Mouse (Mus musculus) liver, embryonic 16.5 days (tissue): ENCODE data around the gene Gm17409. TPM values are rescaled to one million over a fixed set of nuclear protein-coding genes. Genes with fewer than 3 reads are reported as not detected.

Experiments used
- ATAC-seq: fragments of 200-750 bp; cut with Nextera tagmentation; 2 replicates; pipeline ENCODE4 v1.8.0; 2017; ENCODE audit warnings: low read depth, mild to moderate bottlenecking, moderate number of reproducible peaks, moderate library complexity
- H3K27ac ChIP-seq: fragments of 300-500 bp; sonication (generic); 2 replicates; pipeline ENCODE4 v1.5.1; 2014; ENCODE audit warnings: mild to moderate bottlenecking, low read length
- H3K27me3 ChIP-seq: fragments of 300-500 bp; sonication (generic); 2 replicates; pipeline ENCODE4 v1.6.1; 2014; ENCODE audit warnings: low read depth, low read length, mixed read lengths; ENCODE audit not compliant: control insufficient read depth, insufficient read depth
- H3K36me3 ChIP-seq: fragments of 300-500 bp; sonication (generic); 2 replicates; pipeline ENCODE4 v1.6.1; 2014; ENCODE audit warnings: mild to moderate bottlenecking; ENCODE audit not compliant: control insufficient read depth, insufficient read depth
- H3K4me1 ChIP-seq: fragments of 300-500 bp; sonication (generic); 2 replicates; pipeline ENCODE4 v1.6.1; 2014; ENCODE audit warnings: low read depth, low read length, mixed read lengths; ENCODE audit not compliant: control insufficient read depth
- H3K4me2 ChIP-seq: fragments of 300-500 bp; sonication (generic); 2 replicates; pipeline ENCODE4 v1.6.1; 2014; ENCODE audit warnings: low read depth, low read length, mixed read lengths
- H3K4me3 ChIP-seq: fragments of 300-500 bp; sonication (generic); 2 replicates; pipeline ENCODE4 v1.5.1; 2014; ENCODE audit warnings: low read depth, mild to moderate bottlenecking, low read length
- H3K9ac ChIP-seq: fragments of 300-500 bp; sonication (generic); 2 replicates; pipeline ENCODE4 v1.6.1; 2014; ENCODE audit warnings: low read depth, low read length
- H3K9me3 ChIP-seq: fragments of 300-500 bp; sonication (generic); replicated peaks from 2 replicates; pipeline ENCODE4 v1.6.1; 2016; ENCODE audit warnings: low read length; ENCODE audit not compliant: control insufficient read depth
- WGBS: fragments of 180-500 bp; shearing (Covaris S2); extraction: QIAGEN DNeasy Blood & Tissue Kit; methylation state at CpG from one replicate; pipeline ENCODE4 v1.1.7; 2014; ENCODE audit not compliant: insufficient replicate concordance; 5-methylcytosine and 5-hydroxymethylcytosine counted together
- polyA plus RNA-seq: library from polyadenylated mRNA; unstranded; fragments of >200 nt; fragmentation: Nextera tagmentation; extraction: Ambion mirVana; gene quantifications from 2 replicates; pipeline ENCODE4 v1.2.1, GENCODE M21; 2015

Gene Gm17409
- polyA plus RNA-seq, 1 experiment from 2014 or later = not detected

DNA sequence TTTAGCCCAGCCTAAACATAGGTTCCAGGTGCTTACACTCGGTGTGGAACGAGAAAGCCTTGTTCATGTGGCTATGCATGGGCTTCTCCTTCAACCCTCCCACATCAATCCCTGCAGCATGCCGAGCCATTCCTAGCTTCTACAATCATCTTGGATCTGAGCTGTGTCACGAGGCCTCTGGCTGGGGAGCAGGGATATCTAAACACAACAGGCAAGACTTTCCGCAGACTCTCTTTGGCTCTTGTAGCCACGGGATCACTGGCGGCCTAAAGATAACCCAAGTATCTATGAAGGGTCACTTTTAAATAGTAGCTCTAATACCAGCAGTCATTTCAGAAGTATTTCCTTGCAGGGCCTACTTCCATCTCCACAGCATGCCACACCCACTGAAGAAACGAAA lies 18.5 kb downstream of the Gm17409 start:
- H3K9ac ChIP-seq = no peak overlapping the region
- no peak for ATAC-seq
- 67% methylated on average over 8 of the region's 8 CpGs for WGBS
- H3K27me3 ChIP-seq = no peaks in the 10 kb centered on the region
- H3K36me3 ChIP-seq = no peaks in the 10 kb centered on the region
- H3K9me3 ChIP-seq = no peaks in the 10 kb centered on the region
- no peak overlapping the region for H3K4me2 ChIP-seq
- no peak overlapping the region for H3K27ac ChIP-seq
- H3K4me1 ChIP-seq = no peaks in the 10 kb centered on the region
- H3K4me3 ChIP-seq = no peak overlapping the region

- H3K27ac ChIP-seq = no peak overlapping the region
- no peak for ATAC-seq
- 66% methylated on average over 9 of the region's 9 CpGs for WGBS
- H3K36me3 ChIP-seq = no peaks in the 10 kb centered on the region
- H3K27me3 ChIP-seq = no peaks in the 10 kb centered on the region
- no peaks in the 10 kb centered on the region for H3K9me3 ChIP-seq
- no peak overlapping the region for H3K9ac ChIP-seq
- H3K4me3 ChIP-seq = no peak overlapping the region
- H3K4me1 ChIP-seq = no peaks in the 10 kb centered on the region
- no peak overlapping the region for H3K4me2 ChIP-seq
Observed at GRCm38 (mm10) chr2:58489275-58489674, 19.4 kb downstream of the Gm17409 start.

DNA sequence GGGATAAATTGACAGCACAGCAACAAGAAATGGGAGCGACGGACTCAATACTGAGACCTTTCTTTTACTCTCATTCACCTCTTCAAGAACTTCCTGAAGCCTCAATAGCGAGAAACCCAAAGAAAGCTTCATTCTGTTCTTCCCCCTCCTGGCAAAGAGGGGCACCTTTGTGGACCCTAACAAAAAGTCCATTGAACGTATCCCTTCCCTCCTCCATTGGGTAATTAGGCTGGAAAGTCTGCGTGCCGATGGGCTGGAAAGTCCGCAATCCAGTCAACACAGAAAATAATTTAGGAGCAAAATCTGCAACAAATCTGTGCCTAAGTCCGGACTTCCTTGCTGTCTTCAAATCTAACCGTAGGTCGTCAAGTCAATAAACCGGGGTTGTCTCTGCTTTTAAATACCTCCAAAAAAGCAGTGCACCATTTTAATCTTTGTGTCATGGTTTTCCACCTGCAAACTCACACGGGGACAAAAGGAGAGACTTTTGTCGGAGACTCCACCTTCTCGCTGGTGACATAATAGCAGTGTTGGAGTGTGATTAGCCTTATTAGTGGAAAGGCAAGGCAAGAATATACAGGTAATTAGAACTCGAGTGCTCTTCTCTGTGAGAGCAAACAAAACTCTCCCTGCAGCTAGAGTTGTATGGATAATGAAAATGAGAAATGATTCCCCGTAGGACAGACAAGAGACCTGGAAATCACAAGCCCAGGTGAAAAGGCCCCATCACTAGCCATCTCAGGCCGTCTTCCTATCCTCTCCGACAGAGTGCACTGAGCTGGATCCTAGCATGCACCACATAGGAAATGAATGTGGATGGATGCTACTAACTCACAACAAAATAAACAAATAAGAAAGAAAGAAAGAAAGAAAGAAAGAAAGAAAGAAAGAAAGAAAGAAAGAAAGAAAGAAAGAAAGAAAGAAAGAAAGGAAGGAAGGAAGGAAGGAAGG lies 24.0 kb downstream of the Gm17409 start:
- no peaks in the 10 kb centered on the region for H3K4me1 ChIP-seq
- ATAC-seq = no peak
- H3K9ac ChIP-seq = no peak overlapping the region
- H3K9me3 ChIP-seq = no peaks in the 10 kb centered on the region
- WGBS = 72% methylated on average over 18 of the region's 18 CpGs
- H3K4me3 ChIP-seq = no peak overlapping the region
- H3K27me3 ChIP-seq = no peaks in the 10 kb centered on the region
- no peaks in the 10 kb centered on the region for H3K36me3 ChIP-seq
- H3K27ac ChIP-seq = no peak overlapping the region
- H3K4me2 ChIP-seq = no peak overlapping the region

GRCm38 (mm10) chr2:58495271-58495670 lies 25.4 kb downstream of the Gm17409 start:
- WGBS = 57% methylated on average over 3 of the region's 3 CpGs
- Histone ChIP-seq H3K9ac (no peak overlapping the region), H3K9me3 (no peaks in the 10 kb centered on the region), H3K4me2 (no peak overlapping the region), H3K36me3 (no peaks in the 10 kb centered on the region), H3K4me1 (no peaks in the 10 kb centered on the region), H3K4me3 (no peak overlapping the region), H3K27ac (no peak overlapping the region), H3K27me3 (no peaks in the 10 kb centered on the region)
- no peak for ATAC-seq

DNA sequence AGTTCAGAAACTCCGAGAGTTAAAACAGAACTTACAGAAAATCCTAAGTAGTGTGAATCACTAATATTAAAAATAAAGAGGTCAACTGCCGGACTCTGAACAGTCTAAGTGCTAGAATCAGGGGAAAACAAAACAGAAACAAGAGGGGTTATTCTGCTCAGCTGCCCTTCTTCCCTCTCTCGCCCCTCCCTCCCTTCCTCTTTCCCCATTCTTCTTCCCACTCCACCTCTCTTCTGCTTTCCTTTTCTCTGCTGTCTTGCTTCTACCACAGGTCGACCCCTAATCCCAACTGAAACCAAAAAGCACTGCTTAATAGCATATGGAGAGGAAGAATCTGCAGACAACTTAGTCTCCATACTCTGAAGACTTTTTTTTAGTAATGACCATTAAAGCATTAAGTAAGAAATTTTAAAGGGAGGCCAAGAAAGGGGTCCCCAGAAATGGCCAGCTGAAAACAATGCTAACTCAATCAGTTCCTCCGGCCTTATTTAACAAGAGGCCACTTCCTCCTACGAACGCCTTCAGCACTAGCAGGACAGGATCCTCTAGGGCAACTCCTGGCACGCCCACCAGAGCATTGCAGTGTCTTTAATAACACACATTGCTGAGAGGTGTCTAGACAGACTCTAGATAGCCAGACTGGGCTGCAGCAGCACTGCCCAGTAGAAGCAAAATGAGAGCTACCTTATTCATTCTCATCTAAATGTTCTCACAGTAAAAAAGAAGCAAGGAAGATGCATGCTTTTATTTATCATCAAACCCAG lies 26.9 kb downstream of the Gm17409 start:
- Histone ChIP-seq H3K9ac (no peak overlapping the region), H3K4me1 (no peaks in the 10 kb centered on the region), H3K27me3 (no peaks in the 10 kb centered on the region), H3K27ac (no peak overlapping the region), H3K36me3 (no peaks in the 10 kb centered on the region), H3K4me2 (no peak overlapping the region), H3K9me3 (no peaks in the 10 kb centered on the region), H3K4me3 (no peak overlapping the region)
- WGBS = 27% methylated on average over 8 of the region's 8 CpGs
- no peak for ATAC-seq

GRCm38 (mm10) chr2:58505306-58506090 lies 35.6 kb downstream of the Gm17409 start:
- no peak overlapping the region for H3K4me3 ChIP-seq
- ATAC-seq = no peak
- no peak overlapping the region for H3K27ac ChIP-seq
- no peaks in the 10 kb centered on the region for H3K4me1 ChIP-seq
- 57% methylated on average over 9 of the region's 9 CpGs for WGBS
- no peaks in the 10 kb centered on the region for H3K27me3 ChIP-seq
- H3K36me3 ChIP-seq = no peaks in the 10 kb centered on the region
- no peak overlapping the region for H3K4me2 ChIP-seq
- H3K9me3 ChIP-seq = no peaks in the 10 kb centered on the region
- no peak overlapping the region for H3K9ac ChIP-seq

GRCm38 (mm10) chr2:58510192-58510591 lies 40.3 kb downstream of the Gm17409 start:
- Histone ChIP-seq H3K27me3 (no peaks in the 10 kb centered on the region), H3K4me2 (no peak overlapping the region), H3K4me1 (no peaks in the 10 kb centered on the region; the same call in 1 of the 2 replicates), H3K4me3 (no peak overlapping the region), H3K9ac (no peak overlapping the region), H3K27ac (no peak overlapping the region), H3K9me3 (no peaks in the 10 kb centered on the region), H3K36me3 (no peaks in the 10 kb centered on the region)
- ATAC-seq = no peak
- 56% methylated on average over 8 of the region's 8 CpGs for WGBS

DNA sequence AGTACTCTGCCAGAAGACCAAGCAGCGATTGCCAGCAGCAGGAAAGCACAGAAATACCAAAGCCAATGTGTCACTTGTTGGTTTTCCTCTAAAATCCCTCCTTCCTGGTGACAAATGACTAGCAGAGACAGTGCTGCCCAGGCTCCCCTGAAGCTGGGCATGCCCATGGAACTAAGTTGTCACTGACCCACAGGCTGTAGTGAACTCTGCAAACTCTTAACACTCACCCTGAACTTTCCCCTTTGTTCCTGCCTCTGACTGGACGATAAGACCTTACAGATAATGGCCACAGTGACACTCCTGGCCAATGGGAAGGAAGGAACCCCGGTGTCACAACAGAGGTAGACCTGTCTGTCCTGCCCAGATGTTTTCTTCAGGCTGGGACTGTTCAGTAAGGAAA lies 43.3 kb downstream of the Gm17409 start:
- Histone ChIP-seq H3K27ac (no peak overlapping the region), H3K4me3 (no peak overlapping the region)
- peak; percentile 77 for ATAC-seq

More for the DNA sequence above, 43.3 kb downstream of the Gm17409 start:
- no peaks in the 10 kb centered on the region for H3K9me3 ChIP-seq
- 38% methylated on average over 3 of the region's 3 CpGs for WGBS
- H3K4me2 ChIP-seq = no peak overlapping the region
- H3K36me3 ChIP-seq = no peaks in the 10 kb centered on the region
- H3K27me3 ChIP-seq = no peaks in the 10 kb centered on the region
- H3K4me1 ChIP-seq = no peaks in the 10 kb centered on the region; the same call in 1 of the 2 replicates
- H3K9ac ChIP-seq = no peak overlapping the region
